Mouse (Mus musculus) embryonic stem cell, embryonic (primary cell): ENCODE measurements around the gene Atp13a3.

Experiments
- CTCF ChIA-PET, 4 experiments: fragments of 300-600 bp in 2 of 4; fragments of 350-600 bp in 2 of 4; sonication (Branson Sonifier 250); formaldehyde crosslinking; loops; one replicate each; lab custom pipeline; 2022; ENCODE audit warnings: inconsistent platforms in 2 of 4; lab: Charles Lee
- POLR2A ChIA-PET, 4 experiments: fragments of 300-600 bp in 2 of 4; fragments of 350-600 bp in 2 of 4; sonication (Branson Sonifier 250); formaldehyde crosslinking; loops; one replicate each; lab custom pipeline; 2022; ENCODE audit warnings: antibody characterized with exemption in 4 of 4, inconsistent platforms in 1 of 4; lab: Charles Lee

Atp13a3 gene

DNA sequence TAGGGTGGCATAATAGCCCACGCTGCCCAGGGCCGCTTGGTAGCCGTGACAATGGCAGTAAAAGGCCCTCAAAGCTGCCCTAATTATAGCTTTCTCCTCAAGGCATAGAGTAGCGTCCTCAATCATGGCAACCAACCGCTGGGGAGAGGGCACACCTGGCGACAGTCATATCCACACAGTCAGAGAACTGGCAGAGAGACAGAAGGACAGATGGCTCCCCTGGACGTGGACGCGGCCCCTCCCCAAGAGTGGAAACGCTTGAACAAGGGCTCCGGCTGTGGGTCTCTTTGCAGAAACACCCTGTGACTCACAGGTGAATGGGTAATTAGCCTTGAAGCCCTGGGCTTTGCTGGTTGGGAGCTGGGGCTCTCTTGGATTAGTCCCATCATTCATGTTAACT is 127.4 kb downstream of the Atp13a3 start:
- CTCF ChIA-PET: interaction anchor here in 1 of 4 experiments (0.9 kb wide), 1 partner anchor 792 kb away, joined by 3 read pairs; no protein-coding TSS in a partner anchor
- POLR2A ChIA-PET: interaction anchor here in 1 of 4 experiments (0.6 to 1.6 kb wide), 2 partner anchors 12 to 48 kb away, joined by 3 to 5 read pairs; no protein-coding TSS in a partner anchor

DNA sequence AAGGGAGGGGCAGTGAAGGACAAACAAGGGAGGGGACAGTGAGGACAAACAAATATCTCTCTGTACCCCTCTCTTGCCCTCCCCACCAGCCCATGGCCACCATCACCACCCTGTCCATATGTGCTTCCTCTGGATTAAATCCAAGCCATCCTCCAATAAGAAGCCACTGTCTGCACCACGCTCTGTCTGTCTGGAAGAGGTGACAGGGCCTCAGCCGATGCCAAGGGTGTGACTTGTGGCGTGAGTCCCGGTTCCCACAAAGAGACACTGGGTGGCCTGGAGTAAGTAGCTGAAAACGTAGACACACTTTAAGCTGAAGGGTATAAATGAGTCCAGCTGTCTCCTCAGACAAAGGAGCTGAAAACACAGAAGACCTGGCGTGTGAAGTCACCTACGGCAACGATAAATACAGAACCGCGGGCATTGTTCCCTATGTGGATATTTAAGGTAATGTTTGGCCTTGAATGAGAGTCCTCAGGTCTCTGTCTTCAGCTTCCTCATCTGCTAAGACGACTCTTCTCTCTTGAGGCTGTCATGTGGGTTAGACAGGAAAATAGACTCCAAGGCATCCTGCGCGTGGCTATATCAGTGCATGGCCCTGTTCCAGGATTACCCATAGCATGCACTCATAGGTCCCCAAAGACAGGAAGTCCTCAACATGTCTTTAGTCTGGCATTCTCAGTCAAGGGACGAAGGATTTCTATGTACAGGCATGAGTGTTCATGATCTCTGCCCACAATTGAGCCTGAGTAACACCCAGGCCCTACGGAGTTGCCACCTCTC is 130.0 kb downstream of the Atp13a3 start:
- ChIA-PET POLR2A (interaction anchor here in 3 of 4 experiments (0.6 to 3.7 kb wide), 4 partner anchors 9 to 33 kb away, joined by 3 to 19 read pairs (median 4); no protein-coding TSS in a partner anchor), CTCF (interaction anchor here in 3 of 4 experiments (0.6 to 1.7 kb wide), 4 partner anchors 8 to 27 kb away, joined by 3 to 4 read pairs (median 4); no protein-coding TSS in a partner anchor)

DNA sequence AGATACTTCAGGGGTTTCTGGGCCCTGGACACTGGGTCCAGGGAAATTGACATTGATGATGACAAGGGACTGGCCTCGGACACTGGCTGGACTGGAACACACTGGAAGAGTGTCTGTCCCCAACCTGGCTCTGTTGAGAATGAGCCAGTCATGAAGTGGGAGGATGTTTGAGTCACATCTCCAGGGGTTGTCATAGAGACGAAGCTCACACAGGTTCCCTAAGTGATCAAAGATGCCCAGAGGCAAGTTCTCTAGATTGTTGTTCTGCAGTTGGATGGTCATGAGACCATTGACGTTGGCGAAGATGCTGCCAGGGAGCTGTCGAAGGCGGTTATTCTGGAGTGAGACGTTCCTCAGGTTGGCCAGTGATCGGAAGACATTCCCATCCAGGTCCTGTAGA is 132.7 kb downstream of the Atp13a3 start:
- CTCF ChIA-PET: interaction anchor here in 2 of 4 experiments (0.5 to 1.6 kb wide), 4 partner anchors 10 to 197 kb away, joined by 3 to 5 read pairs (median 4); no protein-coding TSS in a partner anchor
- POLR2A ChIA-PET: interaction anchor here in 2 of 4 experiments (1.1 to 5.2 kb wide), 7 partner anchors 10 to 244 kb away, joined by 3 to 48 read pairs (median 3); partner anchors contain the start of gene Lrrc15 (in 1 of the 2)

DNA sequence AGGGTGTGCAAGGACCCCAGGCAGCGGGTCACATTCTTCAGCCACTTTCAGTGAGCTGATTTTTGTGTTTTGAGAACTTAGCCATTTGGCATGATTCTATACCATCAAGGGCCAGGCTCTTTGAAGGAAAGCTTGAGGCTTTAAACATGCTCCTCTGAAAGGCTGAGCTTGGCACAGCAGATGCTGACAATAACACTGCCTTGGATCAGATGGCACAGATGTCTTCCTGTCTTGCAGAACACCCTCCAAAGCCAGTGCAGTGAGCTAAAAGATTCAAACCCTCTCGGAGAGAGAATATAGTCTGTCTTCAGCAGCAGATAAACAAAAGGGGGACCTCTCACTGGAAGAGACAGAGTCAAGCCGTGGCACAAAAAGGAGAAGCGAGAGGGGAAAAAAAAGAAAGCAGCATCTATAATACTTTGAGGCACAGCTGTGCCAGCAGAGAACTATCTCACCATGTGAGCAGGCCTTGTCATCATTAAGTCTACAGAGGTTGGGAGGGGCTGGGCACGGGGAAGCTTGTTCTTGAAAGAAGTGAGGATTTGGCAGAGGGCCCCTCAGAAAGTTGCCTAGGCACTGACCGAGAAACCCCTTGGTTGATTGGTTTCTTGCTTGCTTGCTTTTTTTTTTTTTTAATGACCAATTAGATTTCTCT is 133.7 kb downstream of the Atp13a3 start:
- ChIA-PET POLR2A (interaction anchor here in 2 of 4 experiments (0.6 to 5.2 kb wide), 9 partner anchors 9 to 249 kb away, joined by 3 to 48 read pairs (median 4); partner anchors contain the start of gene Lrrc15 (in 2 of the 2)), CTCF (interaction anchor here in 2 of 4 experiments (0.7 to 2.8 kb wide), 5 partner anchors 9 to 433 kb away, joined by 3 to 8 read pairs (median 4); partner anchors contain the start of gene Lrrc15 (in 1 of the 2))

DNA sequence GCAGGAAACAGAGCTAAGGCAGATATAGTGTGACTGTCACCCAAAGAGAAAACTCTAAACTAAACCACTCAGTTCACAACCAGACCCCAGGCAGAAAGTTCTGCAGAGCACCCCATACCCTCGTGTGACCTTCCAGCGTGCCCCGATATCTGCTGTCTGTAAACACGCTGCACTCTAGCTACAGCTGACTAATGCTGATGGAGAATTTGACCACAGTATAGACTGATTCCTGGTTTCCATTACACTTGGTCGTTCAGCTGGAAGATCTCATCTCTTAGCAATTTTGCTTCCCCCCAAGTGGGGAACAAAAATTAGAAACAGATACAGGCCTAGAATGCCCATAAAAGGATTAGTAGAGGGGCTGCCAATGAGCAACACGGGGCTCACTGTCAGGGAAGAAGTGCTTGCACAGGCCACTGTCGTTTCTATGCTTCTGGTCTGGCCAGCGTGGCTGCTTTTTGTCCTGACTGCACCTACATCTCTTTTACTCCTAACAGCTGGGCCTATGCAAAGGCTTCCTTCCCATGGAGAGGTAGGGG is 134.5 kb downstream of the Atp13a3 start:
- CTCF ChIA-PET: interaction anchor here in 2 of 4 experiments (0.9 to 2.8 kb wide), 5 partner anchors 8 to 432 kb away, joined by 3 to 8 read pairs (median 4); partner anchors contain the start of gene Lrrc15 (in 1 of the 2)
- POLR2A ChIA-PET: interaction anchor here in 2 of 4 experiments (0.6 to 5.2 kb wide), 7 partner anchors 10 to 250 kb away, joined by 3 to 48 read pairs (median 5); partner anchors contain the start of gene Lrrc15 (in 1 of the 2)

DNA sequence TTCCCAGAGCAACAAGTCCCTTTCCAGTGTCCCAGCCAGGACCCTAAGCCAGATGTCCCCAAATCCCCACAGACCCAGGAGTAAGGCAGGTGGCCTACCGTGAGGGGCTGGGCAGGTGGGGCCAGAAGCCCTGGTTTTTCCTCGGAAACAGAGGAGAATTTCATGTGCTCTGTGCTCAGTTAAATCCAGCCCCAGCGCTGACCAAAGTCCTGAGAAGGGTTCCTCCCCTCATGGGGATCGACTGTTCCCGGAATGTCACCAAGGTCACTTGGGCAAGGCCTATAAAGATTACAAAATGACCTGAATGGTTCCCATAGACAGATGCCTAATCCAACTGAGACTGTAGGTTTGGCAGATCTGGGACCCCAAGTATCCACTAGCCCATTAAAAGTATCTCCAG is 138.4 kb downstream of the Atp13a3 start, which contains the start of gene Cpn2:
Gene Cpn2 (minus strand): TSS at position 141 of the 400 bp plus-strand sequence.
- ChIA-PET CTCF (no interaction called here), POLR2A (interaction anchor here in 1 of 4 experiments (1.1 kb wide), 1 partner anchor 10 kb away, joined by 3 read pairs; no protein-coding TSS in a partner anchor)

DNA sequence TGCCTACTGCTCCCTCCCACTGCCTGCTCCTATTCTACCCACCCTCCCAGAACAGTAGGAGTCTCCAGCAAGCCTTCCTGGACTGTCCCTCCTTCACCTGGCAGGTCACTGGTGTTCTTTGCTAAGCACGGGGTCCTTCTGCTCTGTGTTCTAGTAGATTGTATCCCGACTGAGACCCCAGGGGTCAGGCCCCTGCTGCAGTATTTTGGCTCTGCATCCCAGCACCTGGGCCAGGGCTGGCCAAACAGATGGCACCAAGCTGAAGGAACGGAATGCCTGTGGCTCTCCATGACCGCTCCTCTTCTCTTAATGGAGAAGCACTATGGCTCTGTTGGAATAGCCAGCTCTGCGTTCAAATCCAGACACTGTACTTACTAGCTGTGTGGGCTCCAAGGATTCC is 139.2 kb downstream of the Atp13a3 start:
- POLR2A ChIA-PET: interaction anchor here in 1 of 4 experiments (1.1 kb wide), 1 partner anchor 11 kb away, joined by 3 read pairs; no protein-coding TSS in a partner anchor
- CTCF ChIA-PET: no interaction called here

DNA sequence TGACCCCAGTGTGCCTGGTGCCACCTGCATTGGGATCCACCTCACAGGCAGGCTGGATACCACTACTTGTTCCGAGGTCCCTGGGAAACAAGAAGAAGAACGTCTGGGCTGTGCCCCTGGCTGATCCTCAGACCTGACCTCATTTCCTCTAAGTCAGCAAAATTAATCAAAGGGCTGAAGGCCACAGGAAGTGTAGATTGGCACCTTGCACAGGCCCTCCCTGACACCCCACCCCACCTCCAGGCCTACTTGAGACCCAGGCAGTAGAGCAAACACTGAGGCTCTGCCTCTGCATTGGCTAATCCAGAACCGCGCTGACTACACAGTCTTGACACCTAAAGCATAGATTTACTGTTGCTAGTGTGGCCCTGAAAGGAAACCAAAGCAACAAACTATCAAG is 140.2 kb downstream of the Atp13a3 start:
- CTCF ChIA-PET: interaction anchor here in 3 of 4 experiments (0.5 to 1.1 kb wide), 3 partner anchors 10 to 320 kb away, joined by 3 read pairs; no protein-coding TSS in a partner anchor
- POLR2A ChIA-PET: no interaction called here

DNA sequence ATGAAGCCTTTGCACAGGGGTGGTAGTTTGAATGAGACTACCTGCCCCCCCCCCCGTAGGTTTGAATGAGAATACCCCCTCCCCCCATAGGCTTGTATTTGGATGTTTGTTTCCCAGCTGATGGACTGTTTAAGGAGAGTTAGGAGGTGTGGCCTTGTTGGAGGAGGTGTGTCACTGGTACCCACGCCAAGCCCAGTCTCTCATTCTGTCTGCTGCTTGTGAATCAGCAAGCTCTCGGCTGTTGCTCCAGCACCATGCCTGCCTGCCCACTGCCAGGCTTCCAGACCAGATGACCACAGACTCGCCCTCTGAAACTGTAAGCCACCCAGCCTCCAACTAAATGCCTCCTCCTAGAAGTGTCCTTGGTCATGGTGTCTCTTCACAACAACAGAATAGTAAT is 142.6 kb downstream of the Atp13a3 start:
- ChIA-PET CTCF (interaction anchor here (0.5 to 2.1 kb wide), 34 partner anchors 8 to 1562 kb away, joined by 3 to 17 read pairs (median 4); partner anchors contain the start of gene Lrrc15 (in 1 of the 4)), POLR2A (interaction anchor here in 1 of 4 experiments (0.5 to 1.9 kb wide), 6 partner anchors 9 to 418 kb away, joined by 3 to 6 read pairs (median 3); no protein-coding TSS in a partner anchor)

DNA sequence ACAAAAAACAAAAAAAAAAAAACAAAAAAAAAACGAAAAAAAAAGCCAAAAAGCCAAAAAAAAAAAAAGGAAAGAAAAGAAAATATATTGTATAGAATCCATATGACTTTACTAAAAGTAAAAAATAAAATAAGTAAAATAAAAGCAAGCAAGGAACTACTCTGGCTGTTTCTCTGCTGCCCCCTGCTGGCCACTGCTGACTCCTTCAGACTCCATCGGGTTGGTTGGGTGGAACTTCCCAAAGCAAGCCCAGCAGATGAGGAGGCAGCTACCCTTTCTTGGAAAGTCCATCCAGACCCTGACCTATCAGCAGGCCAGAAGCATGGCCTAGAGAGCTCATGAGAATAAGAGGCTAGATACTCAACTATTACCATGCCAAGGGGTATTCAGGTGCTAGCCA is 143.1 kb downstream of the Atp13a3 start:
- POLR2A ChIA-PET: interaction anchor here in 3 of 4 experiments (0.7 to 1.9 kb wide), 9 partner anchors 10 to 447 kb away, joined by 3 to 6 read pairs (median 3); no protein-coding TSS in a partner anchor

More for the DNA sequence above, 143.1 kb downstream of the Atp13a3 start:
- CTCF ChIA-PET: interaction anchor here (0.5 to 2.1 kb wide), 41 partner anchors 8 to 1562 kb away, joined by 3 to 17 read pairs (median 4); partner anchors contain the start of gene Lrrc15 (in 1 of the 4)
